Mouse (Mus musculus) adipocyte (in vitro differentiated cells): Measurements from ENCODE around the gene Fam53b.

Source experiments
- DNase-seq: peaks from one replicate; pipeline ENCODE4 v3.0.0-alpha.2; 2016; ENCODE audit warnings: low spot score

Gene Fam53b

GRCm38 (mm10) chr7:132787496-132788190 lies 26.0 kb downstream of the Fam53b start:
- DNase-seq = no peak

GRCm38 (mm10) chr7:132787022-132787421 lies 26.7 kb downstream of the Fam53b start:
- DNase-seq = no peak

- DNase-seq = no peak
Measured at GRCm38 (mm10) chr7:132786522-132786921, 27.2 kb downstream of the Fam53b start.

GRCm38 (mm10) chr7:132786011-132786410 lies 27.7 kb downstream of the Fam53b start:
- no peak for DNase-seq

- DNase-seq = no peak
Measured at GRCm38 (mm10) chr7:132784101-132784500, 29.6 kb downstream of the Fam53b start.

- no peak for DNase-seq
Measured at GRCm38 (mm10) chr7:132781850-132782249, 31.8 kb downstream of the Fam53b start.

- DNase-seq = no peak
Measured at GRCm38 (mm10) chr7:132781130-132781814, 32.4 kb downstream of the Fam53b start.

- no peak for DNase-seq
Measured at GRCm38 (mm10) chr7:132780611-132781010, 33.1 kb downstream of the Fam53b start.

- DNase-seq = no peak
Measured at GRCm38 (mm10) chr7:132778630-132779029, 35.1 kb downstream of the Fam53b start.

- no peak for DNase-seq
Measured at GRCm38 (mm10) chr7:132777728-132778453, 35.8 kb downstream of the Fam53b start.

- DNase-seq = no peak
Measured at GRCm38 (mm10) chr7:132777117-132777516, 36.6 kb downstream of the Fam53b start.

GRCm38 (mm10) chr7:132776338-132777111 lies 37.2 kb downstream of the Fam53b start:
- peak; percentile 84 for DNase-seq

- no peak for DNase-seq
Measured at GRCm38 (mm10) chr7:132775922-132776321, 37.8 kb downstream of the Fam53b start.

GRCm38 (mm10) chr7:132775333-132775732 lies 38.4 kb downstream of the Fam53b start:
- peak; percentile 84 for DNase-seq

GRCm38 (mm10) chr7:132773011-132773705 lies 40.5 kb downstream of the Fam53b start:
- no peak for DNase-seq

GRCm38 (mm10) chr7:132772440-132772839 lies 41.2 kb downstream of the Fam53b start:
- no peak for DNase-seq

- no peak for DNase-seq
Measured at GRCm38 (mm10) chr7:132768498-132769344, 45.0 kb downstream of the Fam53b start.

- no peak for DNase-seq
Measured at GRCm38 (mm10) chr7:132767999-132768370, 45.7 kb downstream of the Fam53b start.

GRCm38 (mm10) chr7:132767233-132767998 lies 46.3 kb downstream of the Fam53b start:
- no peak for DNase-seq
